Mouse (Mus musculus): Measurements from ENCODE around the gene Muc1.

GRCm38 (mm10) chr3:89276061-89276460, 47.2 kb downstream of the Muc1 start:
- no peak for TF ChIP-seq CTCF (IDR thresholded peaks at IDR 0.05; ENCODE audit: low read depth, low read length)
- TF ChIP-seq POLR2A (IDR thresholded peaks at IDR 0.05; ENCODE audit: borderline replicate concordance, low read depth, low read length), result no peak

All from bone marrow macrophage, adult 2 months (primary cell).